Mouse (Mus musculus) forebrain, postnatal 0 days (tissue): Measurements from ENCODE around the gene Gm21887. TPM values are rescaled to one million over a fixed set of nuclear protein-coding genes. Genes with fewer than 3 reads are reported as not detected.
"Not testable (repeated sequence)": the region's sequence is repeated elsewhere in the genome, so short reads cannot be mapped to it uniquely, and the experiment has no call there.

Experiments used
- ATAC-seq: fragments of 200-750 bp; cut with Nextera tagmentation; 2 replicates; pipeline ENCODE4 v1.8.0; 2017; ENCODE audit warnings: mild to moderate bottlenecking, moderate library complexity
- DNase-seq: peaks from one replicate; pipeline ENCODE4 v3.0.0-alpha.2; 2015
- H3K27ac ChIP-seq: fragments of 300-500 bp; sonication (generic); 2 replicates; pipeline ENCODE4 v1.5.1; 2014; ENCODE audit warnings: low read depth, mild to moderate bottlenecking, antibody characterized with exemption, low read length, moderate library complexity, mixed read lengths
- H3K27me3 ChIP-seq: fragments of 300-500 bp; sonication (generic); 2 replicates; pipeline ENCODE4 v1.6.1; 2014; ENCODE audit warnings: mild to moderate bottlenecking, low read length, mixed read lengths; ENCODE audit not compliant: insufficient read depth
- H3K36me3 ChIP-seq: fragments of 300-500 bp; sonication (generic); 2 replicates; pipeline ENCODE4 v1.6.1; 2014; ENCODE audit warnings: mild to moderate bottlenecking, moderate library complexity; ENCODE audit not compliant: insufficient read depth
- H3K4me1 ChIP-seq: fragments of 300-500 bp; sonication (generic); 2 replicates; pipeline ENCODE4 v1.6.1; 2014; ENCODE audit warnings: antibody characterized with exemption; ENCODE audit not compliant: insufficient read depth
- H3K4me2 ChIP-seq: fragments of 300-500 bp; sonication (generic); 2 replicates; pipeline ENCODE4 v1.6.1; 2014; ENCODE audit warnings: low read depth, mild to moderate bottlenecking, moderate library complexity
- H3K4me3 ChIP-seq: fragments of 300-500 bp; sonication (generic); 2 replicates; pipeline ENCODE4 v1.5.1; 2014; ENCODE audit warnings: low read depth, low read length, mixed read lengths
- H3K9ac ChIP-seq: fragments of 300-500 bp; sonication (generic); 2 replicates; pipeline ENCODE4 v1.6.1; 2014; ENCODE audit warnings: mild to moderate bottlenecking
- H3K9me3 ChIP-seq: fragments of 300-500 bp; sonication (generic); 2 replicates; pipeline ENCODE4 v1.6.1; 2016; ENCODE audit warnings: low read length
- CTCF ChIP-seq: sonication (generic); IDR thresholded peaks from 2 replicates; pipeline ENCODE4 v1.5.1; 2016; ENCODE audit warnings: antibody characterized with exemption, control low read depth, low read depth
- WGBS: fragments of 180-500 bp; shearing (Covaris S2); extraction: QIAGEN DNeasy Blood & Tissue Kit; methylation state at CpG from one replicate; pipeline ENCODE4 v1.1.7; 2014; 5-methylcytosine and 5-hydroxymethylcytosine counted together
- polyA plus RNA-seq: library from polyadenylated mRNA; unstranded; fragments of >200 nt; fragmentation: Nextera tagmentation; extraction: Ambion mirVana; gene quantifications from 2 replicates; pipeline ENCODE4 v1.2.1, GENCODE M21; 2015
- total RNA-seq: library from RNA; depleted of rRNA; stranded (reverse); fragments of >200 nt; gene quantifications from 2 replicates; pipeline ENCODE4 v1.2.3, GENCODE M21; 2014

Gene Gm21887
- total and polyA plus RNA-seq, 2 experiments from 2014 or later: 39.7 to 231 TPM

DNA sequence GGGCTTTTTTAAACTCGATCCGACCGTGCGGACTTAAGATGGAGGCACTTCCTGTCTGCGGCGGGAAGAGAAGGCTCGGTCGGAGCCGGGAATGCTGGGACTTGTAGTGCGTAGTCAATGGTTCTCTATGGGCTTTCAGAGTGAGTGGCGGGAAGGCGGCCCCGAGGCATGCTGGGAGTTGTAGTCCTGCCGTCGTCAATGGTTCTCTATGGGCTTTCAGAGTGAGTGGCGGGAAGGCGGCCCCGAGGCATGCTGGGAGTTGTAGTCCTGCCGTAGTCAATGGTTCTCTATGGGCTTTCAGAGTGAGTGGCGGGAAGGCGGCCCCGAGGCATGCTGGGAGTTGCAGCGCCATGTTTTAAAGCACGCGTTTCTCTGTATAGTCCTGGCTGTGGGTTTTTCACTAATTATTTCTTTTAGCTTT lies 352 bp downstream of the Gm21887 start:
- peak overlapping the region; percentile 57 for H3K4me3 ChIP-seq
- H3K9ac ChIP-seq: peak overlapping the region; percentile 77
- H3K4me1 ChIP-seq, H3K27me3 ChIP-seq, H3K36me3 ChIP-seq, H3K4me2 ChIP-seq: not testable (repeated sequence)
- peak; percentile 97 for DNase-seq
- H3K27ac ChIP-seq: peak overlapping the region; percentile 90
- peak; percentile 96 for ATAC-seq
- 54% methylated on average over 25 of the region's 25 CpGs for WGBS
- H3K9me3 ChIP-seq: peaks cover 20% of the 10 kb centered on the region

DNA sequence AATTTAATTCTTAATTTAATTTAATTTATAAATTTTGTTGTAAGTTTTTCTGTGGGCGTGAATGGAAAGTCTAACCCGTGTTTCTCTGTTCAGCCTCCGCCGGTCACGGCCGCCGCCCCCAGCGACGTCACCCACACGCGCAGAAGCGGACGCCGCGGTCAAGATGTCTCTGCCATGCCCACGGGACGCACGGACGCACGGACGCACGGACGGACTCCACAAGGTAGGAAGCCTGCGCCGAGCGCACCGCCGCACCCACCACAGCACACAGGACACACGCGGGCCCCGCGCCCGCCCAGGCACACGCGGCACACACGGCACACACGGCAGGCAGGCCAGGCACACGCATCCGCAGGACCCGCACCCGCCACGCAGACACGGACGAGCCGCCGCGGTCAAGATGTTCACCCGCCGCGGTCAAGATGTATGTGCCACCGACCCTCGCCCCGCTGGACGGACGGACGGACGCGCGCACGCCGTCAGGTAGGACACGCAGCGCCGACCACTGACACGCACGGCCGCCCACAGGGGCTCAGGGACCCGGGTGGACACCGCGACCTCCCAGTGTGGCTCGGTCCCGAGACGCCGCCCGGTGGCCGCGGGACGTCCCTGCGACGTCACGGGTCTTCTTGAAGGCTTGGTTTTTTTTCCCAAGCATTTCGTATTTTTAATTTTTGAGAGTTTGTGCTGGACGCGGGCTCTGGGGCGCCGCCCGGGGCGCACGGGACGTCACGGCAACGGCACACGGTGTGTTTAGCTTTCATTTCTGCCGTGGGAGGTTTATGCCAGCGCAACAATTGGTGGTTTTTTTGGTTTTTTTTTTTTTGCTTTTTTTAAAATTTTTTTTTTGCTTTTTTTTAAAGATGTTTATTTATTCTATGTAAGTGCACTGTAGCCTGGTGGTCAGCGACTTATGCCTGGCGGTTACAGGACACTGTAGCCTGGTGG lies 1.4 kb downstream of the Gm21887 start:
- peak; percentile 66 for TF ChIP-seq CTCF
- 81% methylated on average over 97 of the region's 97 CpGs for WGBS

DNA sequence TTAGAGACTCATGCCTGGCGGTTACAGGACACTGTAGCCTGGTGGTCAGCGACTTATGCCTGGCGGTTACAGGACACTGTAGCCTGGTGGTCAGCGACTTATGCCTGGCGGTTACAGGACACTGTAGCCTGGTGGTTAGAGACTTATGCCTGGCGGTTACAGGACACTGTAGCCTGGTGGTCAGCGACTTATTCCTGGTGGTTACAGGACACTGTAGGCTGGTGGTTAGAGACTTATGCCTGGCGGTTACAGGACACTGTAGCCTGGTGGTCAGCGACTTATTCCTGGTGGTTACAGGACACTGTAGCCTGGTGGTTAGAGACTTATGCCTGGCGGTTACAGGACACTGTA lies 2.0 kb downstream of the Gm21887 start:
- not testable (repeated sequence) for DNase-seq, H3K4me2 ChIP-seq, H3K27me3 ChIP-seq, H3K4me1 ChIP-seq, H3K4me3 ChIP-seq, ATAC-seq, H3K9ac ChIP-seq, H3K27ac ChIP-seq, H3K36me3 ChIP-seq
- 95% methylated on average over 8 of the region's 10 CpGs for WGBS
- peaks cover 20% of the 10 kb centered on the region for H3K9me3 ChIP-seq

More for the DNA sequence above, 1.4 kb downstream of the Gm21887 start:
- H3K36me3 ChIP-seq, ATAC-seq, H3K27me3 ChIP-seq, H3K27ac ChIP-seq, H3K4me1 ChIP-seq, H3K4me3 ChIP-seq, H3K9ac ChIP-seq: not testable (repeated sequence)
- Histone ChIP-seq H3K4me2 (peak overlapping the region; percentile 14; the same call in 1 of the 2 replicates), H3K9me3 (peaks cover 20% of the 10 kb centered on the region)
- DNase-seq: peak; percentile 26

DNA sequence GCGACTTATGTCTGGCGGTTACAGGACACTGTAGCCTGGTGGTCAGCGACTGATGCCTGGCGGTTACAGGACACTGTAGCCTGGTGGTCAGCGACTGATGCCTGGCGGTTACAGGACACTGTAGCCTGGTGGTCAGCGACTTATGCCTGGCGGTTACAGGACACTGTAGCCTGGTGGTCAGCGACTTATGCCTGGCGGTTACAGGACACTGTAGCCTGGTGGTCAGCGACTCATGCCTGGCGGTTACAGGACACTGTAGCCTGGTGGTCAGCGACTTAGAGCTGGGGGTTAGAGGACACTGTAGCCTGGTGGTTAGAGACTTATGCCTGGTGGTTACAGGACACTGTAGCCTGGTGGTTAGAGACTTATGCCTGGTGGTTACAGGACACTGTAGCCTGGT lies 4.0 kb downstream of the Gm21887 start:
- H3K4me2 ChIP-seq, H3K27me3 ChIP-seq, H3K27ac ChIP-seq, H3K4me3 ChIP-seq, H3K9ac ChIP-seq, ATAC-seq, H3K4me1 ChIP-seq, DNase-seq: not testable (repeated sequence)
- H3K9me3 ChIP-seq: peaks cover 22% of the 10 kb centered on the region
- H3K36me3 ChIP-seq: peaks cover 17% of the 10 kb centered on the region
- WGBS: 83% methylated on average over 13 of the region's 13 CpGs

DNA sequence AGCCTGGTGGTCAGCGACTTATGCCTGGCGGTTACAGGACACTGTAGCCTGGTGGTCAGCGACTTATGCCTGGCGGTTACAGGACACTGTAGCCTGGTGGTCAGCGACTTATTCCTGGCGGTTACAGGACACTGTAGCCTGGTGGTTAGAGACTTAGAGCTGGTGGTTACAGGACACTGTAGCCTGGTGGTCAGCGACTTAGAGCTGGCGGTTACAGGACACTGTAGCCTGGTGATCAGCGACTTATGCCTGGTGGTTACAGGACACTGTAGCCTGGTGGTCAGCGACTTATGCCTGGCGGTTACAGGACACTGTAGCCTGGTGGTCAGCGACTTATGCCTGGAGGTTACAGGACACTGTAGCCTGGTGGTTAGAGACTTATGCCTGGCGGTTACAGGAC lies 4.6 kb downstream of the Gm21887 start:
- peaks cover 23% of the 10 kb centered on the region for H3K36me3 ChIP-seq
- not testable (repeated sequence) for H3K27ac ChIP-seq, H3K4me2 ChIP-seq, H3K27me3 ChIP-seq, H3K9ac ChIP-seq, H3K4me1 ChIP-seq, DNase-seq, ATAC-seq, H3K4me3 ChIP-seq
- peaks cover 27% of the 10 kb centered on the region for H3K9me3 ChIP-seq
- 96% methylated on average over 11 of the region's 13 CpGs for WGBS

DNA sequence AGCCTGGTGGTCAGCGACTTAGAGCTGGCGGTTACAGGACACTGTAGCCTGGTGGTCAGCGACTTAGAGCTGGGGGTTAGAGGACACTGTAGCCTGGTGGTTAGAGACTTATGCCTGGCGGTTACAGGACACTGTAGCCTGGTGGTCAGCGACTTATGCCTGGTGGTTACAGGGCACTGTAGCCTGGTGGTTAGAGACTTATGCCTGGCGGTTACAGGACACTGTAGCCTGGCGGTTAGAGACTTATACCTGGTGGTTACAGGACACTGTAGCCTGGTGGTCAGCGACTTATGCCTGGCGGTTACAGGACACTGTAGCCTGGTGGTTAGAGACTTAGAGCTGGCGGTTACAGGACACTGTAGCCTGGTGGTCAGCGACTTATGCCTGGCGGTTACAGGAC lies 6.4 kb downstream of the Gm21887 start:
- peaks cover 27% of the 10 kb centered on the region for H3K36me3 ChIP-seq
- WGBS: 96% methylated on average over 12 of the region's 12 CpGs
- H3K27ac ChIP-seq, H3K4me1 ChIP-seq, DNase-seq, H3K27me3 ChIP-seq, H3K9ac ChIP-seq, H3K4me2 ChIP-seq, ATAC-seq, H3K4me3 ChIP-seq: not testable (repeated sequence)
- H3K9me3 ChIP-seq: peaks cover 20% of the 10 kb centered on the region; the same call in 1 of the 2 replicates

DNA sequence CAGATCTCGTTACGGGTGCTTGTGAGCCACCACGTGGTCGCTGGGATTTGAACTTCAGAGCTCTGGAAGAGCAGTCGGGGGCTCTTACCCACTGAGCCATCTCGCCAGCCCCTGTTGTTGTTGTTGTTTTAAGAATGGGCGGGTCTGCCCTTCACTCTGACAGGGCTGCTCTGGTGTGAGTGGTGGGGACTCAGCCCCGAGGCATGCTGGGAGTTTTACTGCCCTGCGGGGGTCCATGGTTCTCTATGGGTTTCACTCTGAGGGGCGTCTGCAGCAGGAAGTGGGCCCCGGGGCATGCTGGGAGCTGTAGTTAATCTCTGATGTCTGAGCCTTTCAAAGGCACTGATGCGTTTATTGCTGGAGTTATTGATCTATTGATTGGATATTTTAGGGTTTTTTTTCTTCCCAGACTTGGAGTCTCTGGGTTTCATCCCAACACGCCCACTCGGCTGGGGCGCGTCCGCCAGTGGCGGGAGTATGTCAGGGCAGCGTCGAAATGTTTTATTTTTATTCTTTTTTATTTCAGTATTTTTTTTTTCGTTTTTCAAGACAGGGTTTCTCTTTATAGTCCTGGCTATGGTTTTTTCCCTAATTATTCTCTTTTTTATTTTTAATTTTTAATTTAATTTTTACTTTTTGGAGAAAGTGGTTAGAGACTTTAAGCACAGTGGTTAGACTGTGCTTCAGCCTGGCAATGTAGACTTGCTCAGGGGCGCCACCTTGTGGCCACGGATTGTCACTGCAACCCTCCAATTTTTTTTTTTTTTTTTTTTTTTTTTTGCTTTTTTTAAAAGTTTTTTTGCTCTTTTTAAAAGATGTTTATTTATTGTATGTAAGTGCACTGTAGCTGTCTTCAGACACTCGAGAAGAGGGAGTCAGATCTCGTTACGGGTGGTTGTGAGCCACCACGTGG lies 8.1 kb downstream of the Gm21887 start:
- Histone ChIP-seq H3K36me3 (peaks cover 24% of the 10 kb centered on the region), H3K9me3 (peaks cover 17% of the 10 kb centered on the region; the same call in 1 of the 2 replicates), H3K4me2 (0 out of 2 replicates have a peak overlapping the region, but pooled peaks have one; percentile 1)
- H3K27me3 ChIP-seq, H3K4me1 ChIP-seq, H3K4me3 ChIP-seq, H3K27ac ChIP-seq, H3K9ac ChIP-seq: not testable (repeated sequence)
- peak; percentile 87 for ATAC-seq
- DNase-seq: peak; percentile 85
- TF ChIP-seq CTCF: peak; percentile 79
- WGBS: 40% methylated on average over 27 of the region's 27 CpGs
